Mouse (Mus musculus): Measurements from ENCODE around the gene Elmod1. TPM values are rescaled to one million over a fixed set of nuclear protein-coding genes. Genes with fewer than 3 reads are reported as not detected.
"Not testable (repeated sequence)": the region's sequence is repeated elsewhere in the genome, so short reads cannot be mapped to it uniquely, and the experiment has no call there.

The Elmod1 gene
- 100 to 1,000 TPM; 196 to 227 (median 211) TPM for total RNA-seq (2022)

- DNase-seq (ENCODE audit: low spot score in 2 of 2): peak; percentile 62 to 64
Observed at GRCm38 (mm10) chr9:53975122-53975518, at the start of gene Elmod1. Elmod1 (minus strand) TSS chr9:53975301.

GRCm38 (mm10) chr9:54022795-54023194 lies 47.7 kb upstream of the Elmod1 start:
- DNase-seq (ENCODE audit: low spot score in 2 of 2): no peak

- no peak for DNase-seq (ENCODE audit: low spot score in 2 of 2)
Observed at GRCm38 (mm10) chr9:53994528-53994927, 19.4 kb upstream of the Elmod1 start.

- not testable (repeated sequence) for DNase-seq (ENCODE audit: low spot score in 2 of 2)
Observed at GRCm38 (mm10) chr9:53992567-53992966, 17.5 kb upstream of the Elmod1 start.

DNA sequence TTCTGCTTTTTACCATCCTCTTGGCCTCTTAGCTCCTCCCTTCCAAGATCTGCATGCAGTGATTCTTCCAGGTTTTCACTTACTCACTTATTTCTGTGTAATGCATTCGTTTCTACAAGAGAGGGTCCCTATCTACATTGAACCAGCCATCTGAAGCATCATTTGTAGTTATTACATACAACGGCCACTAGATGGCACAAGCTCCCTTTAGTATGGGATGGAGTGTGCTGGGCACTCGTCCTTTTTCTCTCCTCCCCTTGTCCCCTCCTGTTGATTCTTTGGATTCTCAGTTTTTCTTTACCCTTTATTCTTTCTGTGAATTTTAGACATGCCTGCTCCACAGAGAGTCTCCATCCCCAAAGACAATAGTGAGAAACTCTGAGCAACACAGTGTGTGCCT lies 15.8 kb upstream of the Elmod1 start:
- no peak for DNase-seq (ENCODE audit: low spot score in 2 of 2)

DNA sequence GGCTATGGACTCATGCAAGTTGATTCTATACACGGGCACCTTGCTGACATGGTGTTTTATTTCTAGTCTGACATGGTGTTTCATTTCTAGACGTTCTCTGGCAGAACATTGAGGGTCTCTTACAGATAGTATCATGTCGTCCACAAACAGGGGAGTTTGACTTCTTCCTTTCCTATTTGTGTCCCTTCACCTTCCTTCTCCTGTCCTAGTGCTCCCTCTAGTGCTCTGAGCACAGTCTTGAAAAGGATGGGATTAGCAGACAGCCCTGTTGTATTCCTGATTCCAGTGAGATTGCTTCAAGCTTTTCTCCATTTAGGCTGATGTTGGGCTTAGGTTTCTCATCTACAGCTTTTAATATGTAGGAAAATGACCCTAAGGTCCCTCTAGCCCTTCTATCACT lies 11.9 kb upstream of the Elmod1 start:
- DNase-seq (ENCODE audit: low spot score in 2 of 2): no peak

DNA sequence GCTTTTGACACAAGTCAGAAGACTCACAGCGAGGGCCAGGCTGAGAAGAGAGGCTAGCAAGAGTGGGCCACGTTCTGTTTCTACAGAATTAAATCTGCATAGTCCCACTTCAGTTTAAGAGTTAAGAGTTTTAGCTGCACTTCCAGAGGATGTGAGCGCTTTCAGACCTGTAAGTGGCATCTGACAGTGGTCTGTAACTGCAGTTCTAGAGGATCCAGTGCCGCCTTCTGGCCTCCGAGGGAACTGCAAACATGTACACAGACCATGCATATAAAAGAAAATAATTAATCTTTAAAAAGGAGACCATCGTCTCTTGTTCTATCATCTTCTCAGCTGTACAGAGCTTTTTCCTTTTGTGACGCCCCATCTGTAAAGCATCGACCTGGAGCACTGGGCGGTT lies 9.8 kb upstream of the Elmod1 start:
- DNase-seq (ENCODE audit: low spot score in 2 of 2): no peak

- peak in 1 of 2 experiments; percentile 40 for DNase-seq (ENCODE audit: low spot score in 2 of 2)
Observed at GRCm38 (mm10) chr9:53974328-53975121, 576 bp downstream of the Elmod1 start.

- DNase-seq (ENCODE audit: low spot score in 2 of 2): no peak
Observed at GRCm38 (mm10) chr9:53973929-53974327, 1.2 kb downstream of the Elmod1 start.

DNA sequence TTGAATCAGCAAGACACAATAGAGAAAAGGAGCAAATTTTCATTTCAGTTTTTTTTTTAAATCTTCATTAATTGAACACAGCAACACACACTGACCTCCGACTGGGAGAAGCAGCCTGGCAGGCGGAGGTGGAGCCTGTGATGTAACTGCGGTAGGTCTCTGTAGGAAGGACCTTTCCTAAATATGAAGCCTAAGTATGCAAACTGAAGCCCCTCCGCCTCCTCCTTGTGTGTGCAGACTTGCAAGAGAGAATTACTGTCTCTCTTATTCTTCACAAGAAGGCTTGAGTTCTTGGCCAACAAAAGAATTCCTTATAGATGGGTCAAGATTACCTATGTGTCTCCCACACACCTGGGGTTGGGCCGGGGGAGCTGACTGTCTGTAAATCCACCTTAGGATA lies 1.9 kb downstream of the Elmod1 start:
- DNase-seq (ENCODE audit: low spot score in 2 of 2): no peak

GRCm38 (mm10) chr9:53972358-53972757 lies 2.7 kb downstream of the Elmod1 start:
- no peak for DNase-seq (ENCODE audit: low spot score in 2 of 2)

DNA sequence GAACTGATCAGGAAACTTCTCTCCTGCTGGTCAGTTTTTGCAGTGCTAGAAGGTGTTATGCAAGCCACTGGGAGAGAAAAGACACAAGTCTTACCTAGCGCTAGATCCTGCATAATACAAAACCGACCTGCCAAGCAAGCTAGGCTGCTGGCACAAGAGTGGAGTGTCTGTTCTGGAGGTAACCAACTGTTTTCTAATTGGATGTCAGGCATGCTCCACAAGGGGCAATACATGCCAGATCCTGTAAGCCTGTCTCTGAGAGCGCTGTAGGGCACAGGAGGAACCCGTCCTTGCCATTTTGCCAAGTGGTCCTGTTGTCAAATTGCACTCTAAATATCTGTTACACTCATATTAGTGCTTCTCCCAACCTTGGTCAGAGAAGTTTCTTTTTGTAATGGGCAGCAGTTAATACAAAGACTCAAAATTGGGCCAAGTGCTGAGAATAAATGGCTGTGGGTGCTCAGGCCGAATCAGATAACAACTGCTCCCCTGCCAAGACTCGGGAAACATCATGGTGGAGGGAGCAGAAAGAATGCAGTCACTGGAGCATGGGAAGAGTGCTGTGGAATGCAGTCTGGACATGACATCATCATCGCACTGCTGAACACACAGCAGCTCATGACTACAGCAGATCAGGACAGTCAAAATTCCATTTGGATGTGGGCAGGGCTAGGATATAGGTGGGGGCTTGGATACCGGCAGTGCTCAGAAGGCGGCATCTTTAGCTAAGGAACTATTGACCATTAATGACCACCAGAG lies 7.3 kb downstream of the Elmod1 start:
- no peak for DNase-seq (ENCODE audit: low spot score in 2 of 2)

DNA sequence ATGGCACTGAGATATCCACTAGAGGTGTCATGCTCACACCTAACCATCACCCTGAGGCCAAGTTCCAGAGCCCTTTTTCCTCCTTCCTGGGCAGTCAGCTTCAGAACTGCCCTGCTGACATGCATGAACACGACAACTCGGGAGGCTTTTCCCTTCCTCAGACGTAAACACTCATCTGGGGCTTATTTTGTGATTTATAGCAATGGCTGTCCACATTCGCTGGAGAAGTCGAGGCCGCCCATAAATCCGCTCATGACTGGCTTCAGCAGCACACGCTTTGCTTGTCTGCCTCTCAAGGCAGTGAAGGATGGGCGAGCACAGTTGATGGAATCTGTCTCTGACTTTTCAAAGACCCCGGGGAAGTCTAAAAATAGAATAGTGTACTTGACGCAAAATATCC lies 18.1 kb downstream of the Elmod1 start:
- no peak for DNase-seq (ENCODE audit: low spot score in 2 of 2)

DNA sequence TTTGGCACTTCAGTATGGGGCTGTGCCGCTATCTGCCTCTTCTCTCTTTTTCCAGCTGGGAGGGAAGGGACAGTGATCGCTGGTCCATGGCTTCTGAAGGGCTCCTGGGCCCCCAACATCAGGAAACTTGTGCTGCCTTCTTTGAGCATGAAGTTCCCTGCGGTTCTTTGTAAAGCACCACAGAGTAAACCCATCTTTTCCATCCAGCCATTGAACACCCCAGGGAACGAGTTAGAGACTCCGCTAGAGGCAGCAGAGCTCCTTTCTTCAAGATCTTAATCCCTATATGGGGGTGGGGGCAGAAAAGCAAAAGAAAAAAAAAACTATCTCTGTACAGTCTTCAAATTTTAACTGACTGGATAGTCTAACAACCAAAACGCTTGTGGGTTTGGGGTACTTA lies 20.2 kb downstream of the Elmod1 start:
- DNase-seq (ENCODE audit: low spot score in 2 of 2): no peak

DNA sequence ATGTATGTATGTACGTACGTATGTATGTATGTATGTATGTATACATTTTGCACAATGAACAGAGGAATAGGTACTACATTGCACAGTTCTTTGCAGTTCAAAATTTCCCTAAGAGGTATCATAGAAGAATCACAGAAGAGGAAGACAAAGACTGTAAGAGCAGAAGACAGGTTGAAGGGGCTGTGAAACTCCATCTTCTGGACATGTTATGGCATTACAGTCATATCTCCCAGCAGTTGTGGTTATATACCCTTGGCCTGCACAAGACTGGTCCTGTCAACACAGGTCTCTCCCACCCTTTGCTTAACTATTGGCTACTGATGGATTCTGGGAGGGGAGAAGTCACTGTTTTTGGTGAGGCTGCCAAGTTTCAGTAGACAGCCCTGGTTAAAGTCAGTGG lies 27.6 kb downstream of the Elmod1 start:
- no peak for DNase-seq (ENCODE audit: low spot score in 2 of 2)

DNA sequence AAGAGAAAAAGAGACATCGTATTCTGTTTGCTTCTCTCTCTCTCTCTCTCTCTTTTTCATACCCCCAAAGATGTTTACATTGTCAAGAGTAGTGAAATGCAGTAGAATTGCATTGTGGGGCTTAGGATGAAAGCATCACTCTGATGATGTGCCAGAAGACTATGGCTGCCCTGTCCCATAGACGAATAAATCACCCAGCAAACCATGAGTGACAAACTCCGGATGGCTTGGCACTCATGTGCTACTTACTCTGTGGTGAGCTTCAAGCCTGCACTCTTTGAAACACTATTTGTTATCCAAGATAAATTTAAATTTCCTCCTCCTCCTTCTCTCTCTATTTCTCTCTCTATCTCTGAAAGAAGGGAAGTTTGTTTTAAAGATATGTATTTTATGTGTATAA lies 36.5 kb downstream of the Elmod1 start:
- no peak for DNase-seq (ENCODE audit: low spot score in 2 of 2)

- peak; percentile 33 to 67 for DNase-seq (ENCODE audit: low spot score in 2 of 2)
Observed at GRCm38 (mm10) chr9:53934179-53934578, 40.9 kb downstream of the Elmod1 start.

GRCm38 (mm10) chr9:53933375-53933774 lies 41.7 kb downstream of the Elmod1 start:
- DNase-seq (ENCODE audit: low spot score in 2 of 2): no peak

DNA sequence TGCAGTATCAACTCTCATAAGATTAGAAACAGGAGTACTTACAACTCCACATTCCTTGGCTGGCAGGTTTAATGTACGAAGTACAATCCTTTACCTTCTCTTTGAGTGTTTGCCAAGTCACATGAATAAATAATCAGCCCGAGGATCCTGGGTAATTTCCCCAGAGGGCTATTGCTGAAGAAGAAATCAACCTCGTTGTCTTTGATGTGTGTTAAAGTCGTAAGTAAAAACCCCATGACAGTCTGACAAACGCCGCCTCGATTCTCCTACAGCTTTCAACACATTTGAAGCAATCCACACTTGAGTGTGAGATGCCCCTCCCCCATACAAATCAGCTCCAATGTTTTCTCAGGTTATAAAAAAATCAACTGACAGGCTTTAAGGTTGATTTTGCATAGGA lies 44.2 kb downstream of the Elmod1 start:
- DNase-seq (ENCODE audit: low spot score in 2 of 2): no peak

DNA sequence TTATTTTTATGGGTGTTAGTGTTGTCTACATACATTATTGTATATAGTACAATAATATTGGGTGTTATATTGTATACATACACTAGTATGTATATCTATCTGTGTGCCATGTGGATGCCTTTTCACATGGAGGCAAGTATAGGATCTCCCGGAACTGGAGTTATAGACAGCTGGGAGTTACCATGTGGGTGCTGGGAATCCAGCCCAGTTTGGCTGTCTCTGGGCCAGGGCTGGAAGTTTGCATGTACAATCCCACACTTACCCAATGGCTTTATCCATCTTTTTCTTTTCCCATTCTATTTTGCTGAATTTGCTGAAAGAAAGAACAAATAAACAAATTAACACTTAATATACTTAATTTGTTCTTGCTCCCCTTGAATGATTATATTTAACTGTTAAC lies 54.0 kb downstream of the Elmod1 start:
- no peak for DNase-seq (ENCODE audit: low spot score in 2 of 2)

GRCm38 (mm10) chr9:53915929-53916721 lies 59.0 kb downstream of the Elmod1 start:
- no peak for DNase-seq (ENCODE audit: low spot score in 2 of 2)

DNA sequence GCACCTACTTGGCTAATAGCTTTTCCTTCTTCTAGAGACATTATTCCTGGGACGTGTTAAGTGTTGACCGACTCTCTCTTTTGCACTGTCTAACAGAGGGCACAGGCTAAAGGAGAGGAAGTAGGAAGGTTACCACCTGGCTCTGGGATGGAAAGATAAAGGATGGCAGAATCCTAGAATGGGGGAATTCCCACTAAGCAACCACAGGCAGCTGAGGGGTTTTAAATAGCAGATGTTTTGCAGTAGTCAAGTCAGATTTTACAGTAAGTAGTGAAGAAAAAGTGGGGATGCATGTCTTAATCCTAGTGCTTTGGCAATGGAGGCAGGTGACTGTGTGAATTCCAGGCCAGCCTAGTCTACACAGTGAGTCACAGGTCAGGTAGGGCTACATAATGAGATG lies 64.3 kb downstream of the Elmod1 start:
- DNase-seq (ENCODE audit: low spot score in 2 of 2): no peak

Measured in left cerebral cortex, adult 8-10 months (tissue).